Mouse (Mus musculus) hindbrain, postnatal 0 days (tissue): ENCODE measurements at regions not wholly inside any gene's neighbourhood (a gene's known extent, or its start where the extent isn't known, plus 50 kb on each side); places are given as distances from the start of the nearest gene placed in this dataset.

Experiments used
- ATAC-seq: fragments of 200-750 bp; cut with Nextera tagmentation; 2 replicates; pipeline ENCODE4 v1.8.0; 2017; ENCODE audit warnings: mild to moderate bottlenecking, moderate TSS enrichment, moderate library complexity
- DNase-seq: peaks from one replicate; pipeline ENCODE4 v3.0.0-alpha.2; 2015; ENCODE audit warnings: low spot score
- H3K27ac ChIP-seq: fragments of 300-500 bp; sonication (generic); 2 replicates; pipeline ENCODE4 v1.5.1; 2014; ENCODE audit warnings: mild to moderate bottlenecking
- H3K27me3 ChIP-seq: fragments of 300-500 bp; sonication (generic); 2 replicates; pipeline ENCODE4 v1.6.1; 2014; ENCODE audit warnings: low read length, mixed read lengths; ENCODE audit not compliant: insufficient read depth
- H3K36me3 ChIP-seq: fragments of 300-500 bp; sonication (generic); 2 replicates; pipeline ENCODE4 v1.6.1; 2014; ENCODE audit warnings: low read length, mixed read lengths; ENCODE audit not compliant: insufficient read depth
- H3K4me1 ChIP-seq: fragments of 300-500 bp; sonication (generic); 2 replicates; pipeline ENCODE4 v1.6.1; 2014; ENCODE audit warnings: antibody characterized with exemption, low read length, mixed read lengths; ENCODE audit not compliant: insufficient read depth
- H3K4me2 ChIP-seq: fragments of 300-500 bp; sonication (generic); 2 replicates; pipeline ENCODE4 v1.6.1; 2014; ENCODE audit warnings: low read depth, mild to moderate bottlenecking, low read length, moderate library complexity, mixed read lengths
- H3K4me3 ChIP-seq: fragments of 300-500 bp; sonication (generic); 2 replicates; pipeline ENCODE4 v1.5.1; 2014; ENCODE audit warnings: low read length
- H3K9ac ChIP-seq: fragments of 300-500 bp; sonication (generic); replicated peaks from 2 replicates; pipeline ENCODE4 v1.6.1; 2014; ENCODE audit warnings: mild to moderate bottlenecking, low read length, moderate library complexity, mixed read lengths
- H3K9me3 ChIP-seq: fragments of 300-500 bp; sonication (generic); 2 replicates; pipeline ENCODE4 v1.6.1; 2016; ENCODE audit warnings: low read length, mixed read lengths
- CTCF ChIP-seq: IDR thresholded peaks from 2 replicates; pipeline ENCODE4 v1.5.1; 2016; ENCODE audit warnings: antibody characterized with exemption, control low read depth, low read depth
- WGBS: fragments of 180-500 bp; shearing (Covaris S2); extraction: QIAGEN DNeasy Blood & Tissue Kit; methylation state at CpG from one replicate; pipeline ENCODE4 v1.1.7; 2014; 5-methylcytosine and 5-hydroxymethylcytosine counted together

GRCm38 (mm10) chr15:38579481-38579880 lies 1154.1 kb downstream of the 4930447A16Rik start:
- no peak overlapping the region for H3K9ac ChIP-seq
- 76% methylated on average over 4 of the region's 4 CpGs for WGBS
- no peaks in the 10 kb centered on the region for H3K4me1 ChIP-seq
- ATAC-seq (no peak), DNase-seq (no peak)
- no peak overlapping the region for H3K27ac ChIP-seq
- H3K4me2 ChIP-seq: no peak overlapping the region
- no peak for TF ChIP-seq CTCF
- no peaks in the 10 kb centered on the region for H3K9me3 ChIP-seq
- H3K4me3 ChIP-seq: no peak overlapping the region
- H3K36me3 ChIP-seq: no peaks in the 10 kb centered on the region
- H3K27me3 ChIP-seq: no peaks in the 10 kb centered on the region

GRCm38 (mm10) chr15:38583500-38583899 lies 1158.1 kb downstream of the 4930447A16Rik start:
- DNase-seq: no peak
- no peak overlapping the region for H3K4me3 ChIP-seq
- WGBS: 80% methylated on average over 5 of the region's 5 CpGs
- no peaks in the 10 kb centered on the region for H3K4me1 ChIP-seq
- no peak overlapping the region for H3K27ac ChIP-seq
- no peaks in the 10 kb centered on the region for H3K9me3 ChIP-seq
- TF ChIP-seq CTCF: no peak
- no peak for ATAC-seq
- no peak overlapping the region for H3K9ac ChIP-seq
- H3K36me3 ChIP-seq: no peaks in the 10 kb centered on the region
- no peak overlapping the region for H3K4me2 ChIP-seq
- no peaks in the 10 kb centered on the region for H3K27me3 ChIP-seq

- Histone ChIP-seq H3K27ac (no peak overlapping the region), H3K4me2 (no peak overlapping the region), H3K9ac (no peak overlapping the region), H3K9me3 (no peaks in the 10 kb centered on the region), H3K36me3 (no peaks in the 10 kb centered on the region), H3K4me1 (no peaks in the 10 kb centered on the region), H3K4me3 (no peak overlapping the region), H3K27me3 (no peaks in the 10 kb centered on the region)
- ATAC-seq (no peak), DNase-seq (no peak)
- 85% methylated on average over 6 of the region's 6 CpGs for WGBS
- no peak for TF ChIP-seq CTCF
Measured at GRCm38 (mm10) chr15:38584425-38584824, 1159.1 kb downstream of the 4930447A16Rik start.

GRCm38 (mm10) chr15:38585610-38586009 lies 1160.3 kb downstream of the 4930447A16Rik start:
- peak; percentile 65 for DNase-seq
- peak; percentile 90 for ATAC-seq
- no peaks in the 10 kb centered on the region for H3K36me3 ChIP-seq
- 48% methylated on average over 4 of the region's 4 CpGs for WGBS
- H3K9ac ChIP-seq: no peak overlapping the region
- H3K9me3 ChIP-seq: no peaks in the 10 kb centered on the region
- peak overlapping the region; percentile 51; the same call in 1 of the 2 replicates for H3K27ac ChIP-seq
- no peaks in the 10 kb centered on the region for H3K27me3 ChIP-seq
- no peak for TF ChIP-seq CTCF
- no peaks in the 10 kb centered on the region for H3K4me1 ChIP-seq
- no peak overlapping the region for H3K4me3 ChIP-seq
- no peak overlapping the region for H3K4me2 ChIP-seq

GRCm38 (mm10) chr15:38586594-38586993 lies 1161.2 kb downstream of the 4930447A16Rik start:
- no peak for TF ChIP-seq CTCF
- H3K4me3 ChIP-seq: no peak overlapping the region

GRCm38 (mm10) chr15:38588268-38588667 lies 1162.9 kb downstream of the 4930447A16Rik start:
- H3K4me2 ChIP-seq: no peak overlapping the region
- no peak for ATAC-seq
- no peak overlapping the region for H3K4me3 ChIP-seq
- 82% methylated on average over 5 of the region's 5 CpGs for WGBS
- no peak for TF ChIP-seq CTCF
- H3K9ac ChIP-seq: no peak overlapping the region
- no peaks in the 10 kb centered on the region for H3K27me3 ChIP-seq
- H3K4me1 ChIP-seq: no peaks in the 10 kb centered on the region
- H3K27ac ChIP-seq: no peak overlapping the region
- no peaks in the 10 kb centered on the region for H3K9me3 ChIP-seq
- no peaks in the 10 kb centered on the region for H3K36me3 ChIP-seq
- DNase-seq: no peak

More at GRCm38 (mm10) chr15:38586594-38586993, 1161.2 kb downstream of the 4930447A16Rik start:
- Histone ChIP-seq H3K4me2 (no peak overlapping the region), H3K27ac (peak overlapping the region; percentile 32; the same call in 1 of the 2 replicates), H3K4me1 (no peaks in the 10 kb centered on the region), H3K36me3 (no peaks in the 10 kb centered on the region), H3K27me3 (no peaks in the 10 kb centered on the region), H3K9me3 (no peaks in the 10 kb centered on the region), H3K9ac (no peak overlapping the region)
- DNase-seq: no peak
- 81% methylated on average over 10 of the region's 10 CpGs for WGBS
- ATAC-seq: no peak

- WGBS: 87% methylated on average over 2 of the region's 2 CpGs
- ATAC-seq: no peak
- no peak overlapping the region for H3K4me2 ChIP-seq
Measured at GRCm38 (mm10) chr15:38589010-38589409, 1163.7 kb downstream of the 4930447A16Rik start.

More at GRCm38 (mm10) chr15:38589010-38589409, 1163.7 kb downstream of the 4930447A16Rik start:
- no peaks in the 10 kb centered on the region for H3K4me1 ChIP-seq
- no peak overlapping the region for H3K27ac ChIP-seq
- DNase-seq: no peak
- H3K36me3 ChIP-seq: no peaks in the 10 kb centered on the region
- no peaks in the 10 kb centered on the region for H3K9me3 ChIP-seq
- H3K4me3 ChIP-seq: no peak overlapping the region
- H3K27me3 ChIP-seq: no peaks in the 10 kb centered on the region
- TF ChIP-seq CTCF: no peak
- no peak overlapping the region for H3K9ac ChIP-seq
